Mouse (Mus musculus): Measurements from ENCODE around the gene Bud13. TPM values are rescaled to one million over a fixed set of nuclear protein-coding genes. Genes with fewer than 3 reads are reported as not detected.
"Not testable (repeated sequence)": the region's sequence is repeated elsewhere in the genome, so short reads cannot be mapped to it uniquely, and the experiment has no call there.

Gene Bud13
- polyA plus RNA-seq, 1 experiment: 10.0 TPM

GRCm38 (mm10) chr9:46317957-46318356 lies 35.1 kb downstream of the Bud13 start:
- DNase-seq: no peak
- TF ChIP-seq CTCF (IDR thresholded peaks at IDR 0.05; ENCODE audit: insufficient read depth, low read length) (no peak), POLR2A (IDR thresholded peaks at IDR 0.05; ENCODE audit: borderline replicate concordance, extremely low read depth, low read depth, low read length) (no peak)
- 93% methylated on average over 3 of the region's 3 CpGs for WGBS
- Histone ChIP-seq H3K4me3 (replicated peaks; ENCODE audit: extremely low read depth, low read depth, low read length) (no peak overlapping the region), H3K4me1 (ENCODE audit: control insufficient read depth, insufficient read depth, low read length) (no peaks in the 10 kb centered on the region)

GRCm38 (mm10) chr9:46319886-46320285 lies 37.1 kb downstream of the Bud13 start, which contains the start of gene 4931429L15Rik:
Gene 4931429L15Rik, minus strand, starts transcription at chr9:46319986.
- not testable (repeated sequence) for H3K4me1 ChIP-seq (ENCODE audit: control insufficient read depth, insufficient read depth, low read length); H3K4me3 ChIP-seq (replicated peaks; ENCODE audit: extremely low read depth, low read depth, low read length); DNase-seq
- 85% methylated on average over 6 of the region's 6 CpGs for WGBS

- no peak for TF ChIP-seq POLR2A (IDR thresholded peaks at IDR 0.05; ENCODE audit: borderline replicate concordance, extremely low read depth, low read depth, low read length)
- no peak for TF ChIP-seq CTCF (IDR thresholded peaks at IDR 0.05; ENCODE audit: insufficient read depth, low read length)
- Histone ChIP-seq H3K4me1 (ENCODE audit: control insufficient read depth, insufficient read depth, low read length) (no peaks in the 10 kb centered on the region), H3K4me3 (replicated peaks; ENCODE audit: extremely low read depth, low read depth, low read length) (no peak overlapping the region)
- WGBS: 84% methylated on average over 2 of the region's 2 CpGs
- no peak for DNase-seq
Observed at GRCm38 (mm10) chr9:46320461-46320860, 37.7 kb downstream of the Bud13 start.

- 93% methylated on average over 11 of the region's 11 CpGs for WGBS
- no peak overlapping the region for H3K4me3 ChIP-seq (replicated peaks; ENCODE audit: extremely low read depth, low read depth, low read length)
Observed at GRCm38 (mm10) chr9:46326694-46327405, 44.0 kb downstream of the Bud13 start.

GRCm38 (mm10) chr9:46327706-46328571 lies 45.1 kb downstream of the Bud13 start:
- TF ChIP-seq POLR2A (IDR thresholded peaks at IDR 0.05; ENCODE audit: borderline replicate concordance, extremely low read depth, low read depth, low read length) (no peak), CTCF (IDR thresholded peaks at IDR 0.05; ENCODE audit: insufficient read depth, low read length) (no peak)
- 82% methylated on average over 25 of the region's 25 CpGs for WGBS
- no peak for DNase-seq
- no peak overlapping the region for H3K4me3 ChIP-seq (replicated peaks; ENCODE audit: extremely low read depth, low read depth, low read length)
- H3K4me1 ChIP-seq (ENCODE audit: control insufficient read depth, insufficient read depth, low read length): no peaks in the 10 kb centered on the region

More at GRCm38 (mm10) chr9:46326694-46327405, 44.0 kb downstream of the Bud13 start:
- DNase-seq: no peak
- TF ChIP-seq CTCF (IDR thresholded peaks at IDR 0.05; ENCODE audit: insufficient read depth, low read length) (no peak), POLR2A (IDR thresholded peaks at IDR 0.05; ENCODE audit: borderline replicate concordance, extremely low read depth, low read depth, low read length) (no peak)
- H3K4me1 ChIP-seq (ENCODE audit: control insufficient read depth, insufficient read depth, low read length): no peaks in the 10 kb centered on the region

GRCm38 (mm10) chr9:46328572-46329249 lies 45.9 kb downstream of the Bud13 start:
- no peak for TF ChIP-seq CTCF (IDR thresholded peaks at IDR 0.05; ENCODE audit: insufficient read depth, low read length)
- TF ChIP-seq POLR2A (IDR thresholded peaks at IDR 0.05; ENCODE audit: borderline replicate concordance, extremely low read depth, low read depth, low read length): no peak
- no peak for DNase-seq

GRCm38 (mm10) chr9:46329250-46329648 lies 46.4 kb downstream of the Bud13 start:
- no peak for DNase-seq
- Histone ChIP-seq H3K4me3 (replicated peaks; ENCODE audit: extremely low read depth, low read depth, low read length) (peak overlapping the region; percentile 48), H3K4me1 (ENCODE audit: control insufficient read depth, insufficient read depth, low read length) (no peaks in the 10 kb centered on the region)
- TF ChIP-seq POLR2A (IDR thresholded peaks at IDR 0.05; ENCODE audit: borderline replicate concordance, extremely low read depth, low read depth, low read length) (no peak), CTCF (IDR thresholded peaks at IDR 0.05; ENCODE audit: insufficient read depth, low read length) (no peak)
- WGBS: 8% methylated on average over 19 of the region's 19 CpGs

More at GRCm38 (mm10) chr9:46328572-46329249, 45.9 kb downstream of the Bud13 start:
- WGBS: 13% methylated on average over 30 of the region's 30 CpGs
- H3K4me3 ChIP-seq (replicated peaks; ENCODE audit: extremely low read depth, low read depth, low read length): peak overlapping the region; percentile 48
- H3K4me1 ChIP-seq (ENCODE audit: control insufficient read depth, insufficient read depth, low read length): no peaks in the 10 kb centered on the region

GRCm38 (mm10) chr9:46329801-46330585 lies 47.2 kb downstream of the Bud13 start:
- Histone ChIP-seq H3K4me1 (ENCODE audit: control insufficient read depth, insufficient read depth, low read length) (no peaks in the 10 kb centered on the region), H3K4me3 (replicated peaks; ENCODE audit: extremely low read depth, low read depth, low read length) (no peak overlapping the region)
- DNase-seq: no peak
- TF ChIP-seq CTCF (IDR thresholded peaks at IDR 0.05; ENCODE audit: insufficient read depth, low read length): no peak
- no peak for TF ChIP-seq POLR2A (IDR thresholded peaks at IDR 0.05; ENCODE audit: borderline replicate concordance, extremely low read depth, low read depth, low read length)
- 35% methylated on average over 24 of the region's 24 CpGs for WGBS

GRCm38 (mm10) chr9:46330586-46330895 lies 47.7 kb downstream of the Bud13 start:
- H3K4me3 ChIP-seq (replicated peaks; ENCODE audit: extremely low read depth, low read depth, low read length): no peak overlapping the region
- TF ChIP-seq CTCF (IDR thresholded peaks at IDR 0.05; ENCODE audit: insufficient read depth, low read length): no peak
- no peak for TF ChIP-seq POLR2A (IDR thresholded peaks at IDR 0.05; ENCODE audit: borderline replicate concordance, extremely low read depth, low read depth, low read length)
- 62% methylated on average over 6 of the region's 6 CpGs for WGBS
- H3K4me1 ChIP-seq (ENCODE audit: control insufficient read depth, insufficient read depth, low read length): no peaks in the 10 kb centered on the region
- no peak for DNase-seq
